Mouse (Mus musculus): ENCODE measurements at regions not wholly inside any gene's neighbourhood (a gene's known extent, or its start where the extent isn't known, plus 50 kb on each side); places are given as distances from the start of the nearest gene placed in this dataset.
"Not testable (repeated sequence)": the region's sequence is repeated elsewhere in the genome, so short reads cannot be mapped to it uniquely, and the experiment has no call there.

GRCm38 (mm10) chr7:138497771-138498170 is 100.2 kb upstream of the Tcerg1l start:
- DNase-seq (ENCODE audit: low spot score), result no peak

- peak; percentile 23 for DNase-seq (ENCODE audit: low spot score)
These were observed 99.7 kb upstream of the Tcerg1l start for GRCm38 (mm10) chr7:138497202-138497601.

GRCm38 (mm10) chr7:138493661-138494060 is 96.1 kb upstream of the Tcerg1l start:
- DNase-seq (ENCODE audit: low spot score), result no peak

- no peak for DNase-seq (ENCODE audit: low spot score)
These were observed 94.7 kb upstream of the Tcerg1l start for GRCm38 (mm10) chr7:138492261-138492660.

- DNase-seq (ENCODE audit: low spot score), result no peak
These were observed 91.9 kb upstream of the Tcerg1l start for GRCm38 (mm10) chr7:138489471-138489870.

GRCm38 (mm10) chr7:138488201-138488720 is 90.7 kb upstream of the Tcerg1l start:
- no peak for DNase-seq (ENCODE audit: low spot score)

- DNase-seq (ENCODE audit: low spot score), result no peak
These were observed 75.4 kb upstream of the Tcerg1l start for GRCm38 (mm10) chr7:138472891-138473455.

- no peak for DNase-seq (ENCODE audit: low spot score)
These were observed 74.8 kb upstream of the Tcerg1l start for GRCm38 (mm10) chr7:138472371-138472770.

- no peak for DNase-seq (ENCODE audit: low spot score)
These were observed 71.7 kb upstream of the Tcerg1l start for GRCm38 (mm10) chr7:138469211-138469610.

GRCm38 (mm10) chr7:138468436-138468835 is 70.9 kb upstream of the Tcerg1l start:
- DNase-seq (ENCODE audit: low spot score), result no peak

- no peak for DNase-seq (ENCODE audit: low spot score)
These were observed 70.5 kb upstream of the Tcerg1l start for GRCm38 (mm10) chr7:138467981-138468380.

- DNase-seq (ENCODE audit: low spot score), result no peak
These were observed 69.9 kb upstream of the Tcerg1l start for GRCm38 (mm10) chr7:138467386-138467785.

GRCm38 (mm10) chr7:138457964-138458363 is 60.4 kb upstream of the Tcerg1l start:
- no peak for DNase-seq (ENCODE audit: low spot score)

GRCm38 (mm10) chr7:138455371-138455770 is 57.8 kb upstream of the Tcerg1l start:
- DNase-seq (ENCODE audit: low spot score), result no peak

- DNase-seq (ENCODE audit: low spot score), result not testable (repeated sequence)
These were observed 57.1 kb upstream of the Tcerg1l start for GRCm38 (mm10) chr7:138454498-138455225.

- no peak for DNase-seq (ENCODE audit: low spot score)
These were observed 53.8 kb upstream of the Tcerg1l start for GRCm38 (mm10) chr7:138451321-138451720.

GRCm38 (mm10) chr7:138448519-138448918 is 51.0 kb upstream of the Tcerg1l start:
- DNase-seq (ENCODE audit: low spot score), result peak; percentile 56

Data from retina, embryonic 14.5 days (tissue).